Mouse (Mus musculus) heart, adult 18-20 months (tissue): ENCODE measurements around the gene Tmem121b. TPM values are rescaled to one million over a fixed set of nuclear protein-coding genes. Genes with fewer than 3 reads are reported as not detected.

Experiments used
- DNase-seq, 2 experiments: peaks; one replicate each; pipeline ENCODE4 v3.0.0; 2021 to 2022; ENCODE audit warnings: mixed read lengths in 1 of 2
- total RNA-seq, 2 experiments: library from RNA; stranded (reverse); gene quantifications; 2 replicates each; pipeline ENCODE4 v1.2.3; 2021

The Tmem121b gene
- total RNA-seq, 2 experiments from 2014 or later: not detected

DNA sequence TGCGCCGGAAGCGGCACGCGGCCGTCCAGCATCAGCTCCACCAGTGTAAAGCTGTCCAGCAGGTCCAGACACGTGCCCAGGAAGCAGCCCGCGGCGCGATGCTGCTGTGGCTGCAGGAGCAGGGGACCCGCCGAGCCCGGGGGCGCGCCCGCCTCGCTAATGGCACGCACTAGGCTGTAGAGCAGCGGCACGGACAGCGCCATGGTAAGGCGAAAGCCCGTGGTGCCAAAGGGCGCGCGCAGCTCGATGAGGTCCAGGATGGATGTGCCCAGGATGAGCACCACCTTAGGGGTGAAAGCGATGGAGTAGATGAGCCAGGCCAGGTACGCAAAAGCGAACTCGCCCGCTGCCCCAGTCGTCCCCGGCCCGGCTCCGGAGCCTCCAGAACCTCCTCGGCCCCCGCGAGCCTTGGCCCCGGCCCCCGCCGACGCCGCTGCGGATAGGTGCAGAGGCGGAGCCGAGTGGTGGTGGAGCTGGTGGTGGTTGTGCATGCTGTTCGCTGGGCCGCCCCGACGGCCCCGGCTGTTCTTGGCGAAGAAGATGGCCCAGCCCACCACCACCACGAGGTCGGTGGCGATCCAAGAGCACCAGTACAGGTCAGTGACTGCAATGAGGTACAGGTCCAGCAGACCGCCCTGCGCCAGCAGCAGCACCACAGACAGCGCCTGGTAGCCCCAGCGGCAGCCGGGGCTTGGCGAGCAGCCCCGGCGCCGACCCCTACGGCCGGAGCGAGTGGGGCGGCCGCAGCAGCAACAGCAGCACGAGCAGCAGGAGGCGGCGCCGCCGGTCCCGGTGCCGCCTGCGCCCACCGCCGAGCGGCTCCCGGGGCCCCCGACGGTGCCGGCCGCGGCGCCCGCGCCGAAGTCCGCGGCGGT is 871 bp downstream of the Tmem121b start:
- no peak for DNase-seq

GRCm38 (mm10) chr6:120491862-120492498 is 1.6 kb downstream of the Tmem121b start:
- no peak for DNase-seq

GRCm38 (mm10) chr6:120491064-120491463 is 2.5 kb downstream of the Tmem121b start:
- DNase-seq: no peak

GRCm38 (mm10) chr6:120489461-120489860 is 4.1 kb downstream of the Tmem121b start:
- no peak for DNase-seq

- no peak for DNase-seq
Observed at GRCm38 (mm10) chr6:120488647-120489046, 5.0 kb downstream of the Tmem121b start.

GRCm38 (mm10) chr6:120486051-120486510 is 7.5 kb downstream of the Tmem121b start:
- no peak for DNase-seq

- DNase-seq: no peak
Observed at GRCm38 (mm10) chr6:120485038-120485437, 8.6 kb downstream of the Tmem121b start.

DNA sequence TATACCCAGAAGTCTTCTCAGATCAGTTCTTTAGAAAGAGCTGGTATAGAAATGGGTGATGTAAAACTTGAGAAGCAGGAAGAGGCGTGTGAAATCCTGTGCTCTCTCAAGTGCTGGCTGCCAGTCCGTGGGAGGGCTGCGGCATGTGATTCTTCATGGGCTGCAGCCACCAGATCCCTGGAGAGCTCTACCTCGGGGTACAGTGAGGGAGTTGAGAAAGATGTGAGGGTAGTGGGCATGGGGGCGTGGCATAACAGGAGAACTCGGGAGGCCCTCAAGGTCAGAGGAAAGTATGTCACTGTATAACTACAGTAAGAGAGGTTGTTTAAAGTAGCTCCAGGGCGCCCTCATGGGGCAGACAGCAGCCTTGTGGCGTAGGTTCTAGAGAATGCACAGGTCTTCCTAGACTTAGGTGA is 10.4 kb downstream of the Tmem121b start:
- DNase-seq: peak; percentile 44 to 75

DNA sequence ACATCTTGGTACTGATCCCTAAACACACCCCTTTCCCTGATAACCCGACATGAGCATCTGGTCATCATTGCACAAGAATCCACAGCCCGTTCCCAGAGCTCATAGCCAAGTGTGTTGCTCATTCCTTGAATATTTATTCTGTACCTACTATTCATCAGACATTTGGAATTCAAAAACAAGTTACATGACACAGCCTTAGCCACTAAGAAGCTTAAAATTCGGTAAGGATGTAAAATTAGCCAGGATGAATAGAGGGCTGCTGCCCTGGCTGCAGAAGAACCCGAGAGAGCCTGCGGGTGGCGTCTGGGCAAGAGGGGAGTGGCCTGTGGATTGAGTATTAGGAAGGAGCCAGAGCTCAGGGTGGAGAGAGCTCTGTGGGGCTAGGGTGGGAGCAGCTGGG is 10.9 kb downstream of the Tmem121b start:
- peak; percentile 36 to 56 for DNase-seq

- DNase-seq: no peak
Observed at GRCm38 (mm10) chr6:120482021-120482420, 11.6 kb downstream of the Tmem121b start.

DNA sequence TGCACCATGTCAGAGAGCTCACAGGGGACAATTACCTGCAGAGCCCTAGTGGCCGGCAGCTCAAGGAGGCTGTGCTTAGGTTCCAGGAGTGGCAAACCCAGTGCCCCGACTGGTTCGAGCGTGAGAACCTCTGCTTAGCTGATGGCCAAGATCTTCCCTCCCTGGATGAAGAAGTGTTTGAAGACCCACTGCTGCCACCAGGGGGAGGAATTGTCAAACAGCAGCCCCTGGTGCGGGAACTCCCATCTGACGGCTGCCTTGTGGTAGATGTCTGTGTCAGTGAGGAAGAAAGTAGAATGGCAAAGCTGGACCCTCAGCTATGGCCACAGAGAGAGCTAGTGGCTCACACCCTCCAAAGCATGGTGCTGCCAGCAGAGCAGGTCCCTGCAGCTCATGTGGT is 12.1 kb downstream of the Tmem121b start:
- DNase-seq: peak; percentile 28 to 44

GRCm38 (mm10) chr6:120480361-120480760 is 13.2 kb downstream of the Tmem121b start:
- no peak for DNase-seq

DNA sequence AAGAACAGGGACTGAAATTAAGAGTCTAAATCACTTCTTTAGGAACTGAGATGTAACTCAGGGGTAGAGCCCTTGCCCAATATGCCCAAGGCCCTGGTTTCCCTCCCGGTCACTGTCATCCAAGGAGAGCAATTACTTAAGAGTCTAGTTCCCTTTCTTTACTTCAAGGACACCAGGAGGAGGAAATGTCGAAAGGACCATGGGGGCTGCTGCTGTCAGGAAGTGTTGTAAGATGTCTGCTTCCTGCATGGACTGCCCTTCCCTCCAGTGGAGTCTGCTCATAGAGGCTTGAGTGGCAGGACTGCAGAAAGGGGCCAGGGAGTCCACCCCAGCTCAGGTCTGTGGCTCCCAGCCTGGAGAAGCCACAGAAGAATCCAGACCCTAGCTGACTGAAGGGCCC is 14.3 kb downstream of the Tmem121b start:
- peak in 1 of 2 experiments; percentile 60 for DNase-seq

- no peak for DNase-seq
Observed at GRCm38 (mm10) chr6:120475288-120475687, 18.3 kb downstream of the Tmem121b start.

- DNase-seq: peak in 1 of 2 experiments; percentile 70
Observed at GRCm38 (mm10) chr6:120473427-120473826, 20.2 kb downstream of the Tmem121b start.

DNA sequence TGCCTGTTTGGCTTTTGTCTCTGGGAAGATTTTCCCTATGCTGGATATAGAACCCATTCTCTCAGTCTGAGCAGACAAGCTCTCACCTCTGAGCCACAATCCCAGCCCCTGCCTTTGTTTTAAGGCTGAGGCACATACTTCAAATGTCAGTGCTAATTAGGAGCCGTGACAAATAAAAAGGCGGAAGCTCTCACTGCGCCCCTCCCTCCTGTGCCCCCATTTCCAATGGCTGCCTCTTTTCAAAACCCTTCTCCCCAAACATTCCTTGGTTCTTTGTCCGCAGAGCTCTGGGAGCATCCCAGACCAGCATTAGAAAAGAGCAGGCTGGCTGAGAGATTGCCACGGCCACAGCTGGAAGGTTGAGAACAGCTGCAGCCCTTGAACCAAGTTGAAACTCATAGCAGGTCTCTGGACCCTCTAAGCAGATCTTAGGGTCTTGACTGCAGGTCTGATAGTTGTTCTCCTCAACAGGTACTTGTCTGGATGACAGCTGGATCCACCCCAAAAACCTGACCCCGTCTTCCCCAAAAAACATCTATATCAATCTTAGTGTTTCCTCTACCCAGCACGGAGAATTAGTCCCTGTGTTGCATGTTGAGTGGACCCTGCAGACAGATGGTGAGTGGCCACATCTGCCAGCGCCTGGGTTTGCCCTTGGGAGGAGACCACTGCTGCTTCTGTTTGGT is 21.0 kb downstream of the Tmem121b start:
- no peak for DNase-seq

- peak; percentile 29 to 64 for DNase-seq
Observed at GRCm38 (mm10) chr6:120471991-120472441, 21.6 kb downstream of the Tmem121b start.

- peak in 1 of 2 experiments; percentile 55 for DNase-seq
Observed at GRCm38 (mm10) chr6:120470666-120471065, 22.9 kb downstream of the Tmem121b start.

GRCm38 (mm10) chr6:120469770-120470169 is 23.8 kb downstream of the Tmem121b start:
- DNase-seq: no peak

GRCm38 (mm10) chr6:120469268-120469667 is 24.3 kb downstream of the Tmem121b start:
- DNase-seq: no peak

DNA sequence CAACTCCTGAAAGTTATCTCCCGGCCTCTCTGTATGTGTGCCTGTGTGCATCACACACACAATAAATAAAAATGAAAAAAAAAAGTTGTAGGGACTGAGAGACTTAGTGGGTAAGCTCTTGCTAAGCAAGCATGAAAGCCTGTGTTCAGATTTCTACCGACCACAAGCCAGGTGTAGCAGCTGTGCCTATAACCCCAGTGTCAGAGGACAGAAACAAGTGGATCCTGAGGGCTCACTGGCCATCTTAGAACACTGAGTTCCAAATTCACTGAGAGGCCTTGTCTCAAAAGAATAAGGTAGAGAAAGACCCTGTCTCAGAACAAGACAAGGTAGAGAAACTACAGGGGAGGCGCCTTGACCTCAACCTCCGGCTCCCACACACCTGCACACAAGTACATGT is 25.3 kb downstream of the Tmem121b start:
- no peak for DNase-seq

- peak in 1 of 2 experiments; percentile 61 for DNase-seq
Observed at GRCm38 (mm10) chr6:120466609-120467329, 26.8 kb downstream of the Tmem121b start.
